Mouse (Mus musculus) bone marrow macrophage, adult 2 months (primary cell): Measurements from ENCODE around the gene Ccdc33.

Experiments used
- CTCF ChIP-seq: IDR thresholded peaks from 2 replicates; pipeline ENCODE4 v1.5.1; 2012; ENCODE audit warnings: low read depth, mild to moderate bottlenecking, low read length, moderate library complexity
- POLR2A ChIP-seq: IDR thresholded peaks from 2 replicates; pipeline ENCODE4 v1.6.1; 2012; ENCODE audit warnings: mild to moderate bottlenecking, low read depth, low read length, borderline replicate concordance

DNA sequence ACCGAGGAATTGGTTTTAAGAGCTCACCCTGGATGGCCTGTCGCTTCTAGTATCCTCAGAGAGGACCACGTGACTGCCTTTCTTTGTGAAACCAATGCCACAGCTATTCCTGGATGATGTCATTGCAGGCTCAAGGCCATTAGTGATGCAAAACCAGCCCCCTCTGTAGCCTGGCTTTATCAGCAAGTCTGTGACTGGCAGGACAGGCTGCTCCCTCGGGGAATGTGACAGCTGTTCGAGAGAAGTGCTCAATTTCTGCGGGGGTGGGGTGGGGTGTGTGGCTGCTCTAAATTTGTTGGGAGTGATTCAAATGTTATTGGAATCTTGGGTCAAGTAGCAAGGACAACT lies 109.6 kb downstream of the Ccdc33 start:
- TF ChIP-seq POLR2A, result no peak
- no peak for TF ChIP-seq CTCF
